Mouse (Mus musculus): Measurements from ENCODE around the gene Lactb. TPM values are rescaled to one million over a fixed set of nuclear protein-coding genes. Genes with fewer than 3 reads are reported as not detected.

The Lactb gene
- polyA plus RNA-seq, 1 experiment from 2014 or later, result 16.0 TPM

DNA sequence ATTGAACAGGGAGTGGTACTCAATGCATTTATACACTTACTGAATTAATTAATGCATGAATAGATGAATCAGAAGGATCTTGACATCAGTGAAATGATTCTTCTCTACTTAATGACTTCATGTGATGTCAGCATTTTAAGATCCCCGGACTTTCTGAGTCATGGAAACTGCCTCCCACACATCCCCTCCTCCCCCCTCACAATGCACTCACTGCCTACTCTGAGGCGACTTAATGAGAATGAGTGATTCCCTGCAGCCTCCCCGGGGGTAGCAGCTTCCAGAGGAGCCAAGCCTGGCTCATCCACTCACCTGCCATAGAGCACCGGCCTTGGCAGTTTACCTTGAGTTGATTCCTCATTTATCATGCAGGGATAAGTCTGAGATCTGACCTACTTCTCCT is 27.9 kb upstream of the Lactb start:
- no peak overlapping the region for H3K9ac ChIP-seq (replicated peaks; ENCODE audit: low read length)
- no peaks in the 10 kb centered on the region for H3K9me3 ChIP-seq (ENCODE audit: low read length)
- WGBS, result 20% methylated on average over 4 of the region's 4 CpGs
- H3K4me1 ChIP-seq (ENCODE audit: insufficient read depth, low read length), result peaks cover 5% of the 10 kb centered on the region; the same call in 1 of the 2 replicates
- no peak overlapping the region for H3K4me3 ChIP-seq (ENCODE audit: low read length)
- H3K4me2 ChIP-seq (replicated peaks; ENCODE audit: low read depth, low read length), result no peak overlapping the region
- no peak overlapping the region for H3K27ac ChIP-seq (ENCODE audit: low read length)
- no peak for ATAC-seq (ENCODE audit: low FRiP score, low TSS enrichment)
- no peaks in the 10 kb centered on the region for H3K36me3 ChIP-seq (ENCODE audit: insufficient read depth, low read length)
- H3K27me3 ChIP-seq (ENCODE audit: insufficient read depth, low read length), result no peaks in the 10 kb centered on the region

DNA sequence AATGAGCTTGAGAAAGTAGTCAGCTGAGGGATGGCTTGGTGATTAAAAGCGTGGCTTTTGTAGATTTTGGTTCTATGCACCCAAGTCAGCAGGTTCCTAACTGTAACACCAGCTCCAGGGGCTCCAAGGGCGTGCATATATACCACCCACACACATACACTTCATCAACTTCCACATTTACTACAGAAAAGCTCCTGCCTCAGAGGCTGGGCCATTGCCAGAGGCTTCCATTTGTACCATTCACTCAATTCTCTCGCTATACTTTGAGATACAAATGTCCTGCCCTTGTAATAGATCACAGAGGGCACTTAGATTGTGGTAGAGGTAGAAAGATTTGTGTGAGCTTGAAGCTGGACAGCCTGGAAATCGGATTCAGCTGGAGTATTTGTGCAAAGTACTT is 26.2 kb upstream of the Lactb start:
- H3K9me3 ChIP-seq (ENCODE audit: low read length), result no peaks in the 10 kb centered on the region
- no peak overlapping the region for H3K4me2 ChIP-seq (replicated peaks; ENCODE audit: low read depth, low read length)
- ATAC-seq (ENCODE audit: low FRiP score, low TSS enrichment), result 0 out of 2 replicates have a peak, but pooled peaks have one; percentile 14
- H3K4me1 ChIP-seq (ENCODE audit: insufficient read depth, low read length), result peaks cover 4% of the 10 kb centered on the region; the same call in 1 of the 2 replicates
- WGBS, result 72% methylated on average over 4 of the region's 4 CpGs
- H3K27me3 ChIP-seq (ENCODE audit: insufficient read depth, low read length), result no peaks in the 10 kb centered on the region
- no peak overlapping the region for H3K9ac ChIP-seq (replicated peaks; ENCODE audit: low read length)
- H3K27ac ChIP-seq (ENCODE audit: low read length), result 0 out of 2 replicates have a peak overlapping the region, but pooled peaks have one; percentile 10
- H3K4me3 ChIP-seq (ENCODE audit: low read length), result no peak overlapping the region
- no peaks in the 10 kb centered on the region for H3K36me3 ChIP-seq (ENCODE audit: insufficient read depth, low read length)

DNA sequence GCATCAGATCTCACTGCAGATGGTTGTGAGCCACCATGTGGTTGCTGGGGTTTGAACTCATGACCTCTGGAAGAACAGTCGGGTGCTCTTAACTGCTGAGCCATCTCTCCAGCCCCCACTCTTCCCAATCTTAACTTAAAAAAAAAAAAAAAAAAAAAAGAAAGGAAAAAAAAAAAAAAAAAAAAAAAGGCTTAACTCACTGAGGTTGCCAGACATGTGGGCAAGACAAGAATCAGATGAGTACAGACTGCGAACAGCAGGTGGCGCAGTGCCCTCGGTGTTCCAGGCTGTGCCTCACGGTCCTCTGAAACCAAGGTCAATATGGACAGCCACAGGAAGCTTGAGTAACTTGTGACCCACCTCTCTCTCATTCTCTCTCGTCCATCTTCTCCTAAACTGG is 25.8 kb upstream of the Lactb start:
- H3K27me3 ChIP-seq (ENCODE audit: insufficient read depth, low read length), result no peaks in the 10 kb centered on the region

DNA sequence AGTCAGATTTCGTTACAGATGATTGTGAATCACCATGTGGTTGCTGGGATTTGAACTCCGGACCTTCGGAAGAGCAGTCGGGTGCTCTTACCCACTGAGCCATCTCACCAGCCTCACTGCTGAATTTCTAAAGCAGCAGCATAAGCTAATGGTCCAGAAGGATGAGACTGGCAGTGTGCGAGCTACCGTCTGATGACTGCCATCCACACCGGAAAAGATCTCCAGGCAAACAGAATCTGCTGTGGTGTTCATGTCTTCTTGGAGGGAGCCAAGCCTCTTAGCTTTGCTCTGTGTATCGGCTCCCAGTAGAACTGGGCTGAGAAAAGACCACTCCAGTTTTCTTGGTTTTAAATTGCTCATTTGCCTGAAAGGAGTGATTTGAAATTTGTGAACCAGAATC is 24.4 kb upstream of the Lactb start:
- Histone ChIP-seq H3K9me3 (ENCODE audit: low read length) (no peaks in the 10 kb centered on the region), H3K36me3 (ENCODE audit: insufficient read depth, low read length) (no peaks in the 10 kb centered on the region), H3K9ac (replicated peaks; ENCODE audit: low read length) (no peak overlapping the region), H3K27me3 (ENCODE audit: insufficient read depth, low read length) (no peaks in the 10 kb centered on the region), H3K4me1 (ENCODE audit: insufficient read depth, low read length) (peaks cover 4% of the 10 kb centered on the region; the same call in 1 of the 2 replicates), H3K27ac (ENCODE audit: low read length) (no peak overlapping the region), H3K4me3 (ENCODE audit: low read length) (no peak overlapping the region), H3K4me2 (replicated peaks; ENCODE audit: low read depth, low read length) (no peak overlapping the region)
- WGBS, result 90% methylated on average over 8 of the region's 8 CpGs
- no peak for ATAC-seq (ENCODE audit: low FRiP score, low TSS enrichment)

More for the DNA sequence above, 25.8 kb upstream of the Lactb start:
- peak; percentile 84 for ATAC-seq (ENCODE audit: low FRiP score, low TSS enrichment)
- no peak overlapping the region for H3K4me3 ChIP-seq (ENCODE audit: low read length)
- H3K4me2 ChIP-seq (replicated peaks; ENCODE audit: low read depth, low read length), result no peak overlapping the region
- no peak overlapping the region for H3K9ac ChIP-seq (replicated peaks; ENCODE audit: low read length)
- H3K27ac ChIP-seq (ENCODE audit: low read length), result 0 out of 2 replicates have a peak overlapping the region, but pooled peaks have one; percentile 10
- peaks cover 4% of the 10 kb centered on the region; the same call in 1 of the 2 replicates for H3K4me1 ChIP-seq (ENCODE audit: insufficient read depth, low read length)
- no peaks in the 10 kb centered on the region for H3K36me3 ChIP-seq (ENCODE audit: insufficient read depth, low read length)
- H3K9me3 ChIP-seq (ENCODE audit: low read length), result no peaks in the 10 kb centered on the region
- WGBS, result 2% methylated on average over 6 of the region's 6 CpGs

DNA sequence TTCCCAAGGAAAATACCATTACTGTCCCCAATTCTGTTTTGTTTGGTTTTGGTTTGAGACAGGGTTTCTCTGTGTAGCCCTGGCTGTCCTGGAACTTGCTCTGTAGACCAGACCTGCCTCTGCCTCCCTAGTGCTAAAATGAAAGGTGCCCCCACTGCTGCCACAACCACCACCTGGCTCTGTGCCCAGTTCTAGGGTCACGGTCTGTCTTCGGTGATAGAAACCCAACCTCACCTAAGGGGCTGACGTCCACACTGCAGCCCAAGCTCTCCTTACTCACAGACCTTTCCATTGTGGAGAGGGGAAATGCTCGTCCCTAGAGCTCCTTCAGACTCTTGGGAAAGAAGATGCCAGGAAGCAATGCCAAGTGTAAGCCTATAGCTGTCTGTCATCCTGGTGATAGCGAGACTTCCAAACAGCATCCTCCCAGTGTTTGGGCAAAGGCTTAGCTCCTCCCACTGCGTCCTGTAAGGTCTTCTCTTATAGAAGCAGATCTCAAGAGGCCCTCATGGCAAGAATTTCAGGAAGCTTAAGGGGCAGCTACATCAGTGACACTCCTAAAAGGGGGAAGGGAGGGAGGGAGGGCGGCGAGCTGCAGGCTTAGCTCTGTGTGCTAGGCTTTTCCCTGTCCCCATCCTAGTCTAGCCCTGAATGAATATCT is 16.6 kb upstream of the Lactb start:
- no peak overlapping the region for H3K4me3 ChIP-seq (ENCODE audit: low read length)
- H3K9me3 ChIP-seq (ENCODE audit: low read length), result no peaks in the 10 kb centered on the region
- no peak overlapping the region for H3K4me2 ChIP-seq (replicated peaks; ENCODE audit: low read depth, low read length)
- peaks cover 33% of the 10 kb centered on the region for H3K4me1 ChIP-seq (ENCODE audit: insufficient read depth, low read length)
- no peaks in the 10 kb centered on the region for H3K36me3 ChIP-seq (ENCODE audit: insufficient read depth, low read length)
- H3K27me3 ChIP-seq (ENCODE audit: insufficient read depth, low read length), result no peaks in the 10 kb centered on the region
- H3K27ac ChIP-seq (ENCODE audit: low read length), result no peak overlapping the region
- no peak overlapping the region for H3K9ac ChIP-seq (replicated peaks; ENCODE audit: low read length)
- ATAC-seq (ENCODE audit: low FRiP score, low TSS enrichment), result no peak
- 71% methylated on average over 8 of the region's 8 CpGs for WGBS

DNA sequence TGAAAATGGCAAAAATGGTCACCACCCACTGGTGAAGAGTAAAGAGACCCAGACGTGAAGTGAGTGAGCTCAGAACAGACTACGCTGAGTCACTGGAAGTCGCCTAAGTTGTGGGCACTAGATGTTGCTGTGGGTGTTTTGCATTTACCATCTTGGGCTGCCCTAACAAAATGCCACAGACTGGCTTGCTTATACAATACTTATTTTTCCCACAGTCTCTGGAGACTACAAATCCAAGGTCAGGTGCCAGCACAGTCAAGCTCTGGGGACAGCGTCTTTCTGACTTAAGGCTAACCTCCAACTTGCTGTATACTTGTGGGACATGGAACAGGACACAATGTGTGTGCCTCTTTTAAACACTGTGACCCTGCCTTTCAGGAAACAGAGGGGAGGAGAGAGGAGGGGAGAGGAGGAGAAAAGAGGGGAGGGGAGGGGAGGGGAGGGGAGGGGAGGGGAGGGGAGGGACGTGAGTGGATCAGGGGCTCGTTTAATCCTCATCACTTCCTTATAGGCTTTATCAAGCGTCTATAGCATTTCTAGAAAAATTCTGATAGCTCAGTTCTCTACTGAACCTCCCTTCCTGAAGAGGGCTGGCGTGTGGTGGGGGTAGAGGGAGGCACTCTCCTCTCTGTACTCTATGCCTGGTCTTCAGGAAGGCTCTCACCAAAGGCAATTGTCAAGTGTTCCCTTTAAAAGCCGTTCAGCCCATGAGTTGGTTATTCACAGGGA is 15.9 kb upstream of the Lactb start:
- no peak overlapping the region for H3K4me2 ChIP-seq (replicated peaks; ENCODE audit: low read depth, low read length)
- H3K4me1 ChIP-seq (ENCODE audit: insufficient read depth, low read length), result peaks cover 33% of the 10 kb centered on the region
- no peak for ATAC-seq (ENCODE audit: low FRiP score, low TSS enrichment)
- H3K27me3 ChIP-seq (ENCODE audit: insufficient read depth, low read length), result no peaks in the 10 kb centered on the region
- no peaks in the 10 kb centered on the region for H3K36me3 ChIP-seq (ENCODE audit: insufficient read depth, low read length)
- H3K9ac ChIP-seq (replicated peaks; ENCODE audit: low read length), result no peak overlapping the region
- no peak overlapping the region for H3K4me3 ChIP-seq (ENCODE audit: low read length)
- no peaks in the 10 kb centered on the region for H3K9me3 ChIP-seq (ENCODE audit: low read length)
- H3K27ac ChIP-seq (ENCODE audit: low read length), result no peak overlapping the region
- WGBS, result 62% methylated on average over 9 of the region's 9 CpGs

DNA sequence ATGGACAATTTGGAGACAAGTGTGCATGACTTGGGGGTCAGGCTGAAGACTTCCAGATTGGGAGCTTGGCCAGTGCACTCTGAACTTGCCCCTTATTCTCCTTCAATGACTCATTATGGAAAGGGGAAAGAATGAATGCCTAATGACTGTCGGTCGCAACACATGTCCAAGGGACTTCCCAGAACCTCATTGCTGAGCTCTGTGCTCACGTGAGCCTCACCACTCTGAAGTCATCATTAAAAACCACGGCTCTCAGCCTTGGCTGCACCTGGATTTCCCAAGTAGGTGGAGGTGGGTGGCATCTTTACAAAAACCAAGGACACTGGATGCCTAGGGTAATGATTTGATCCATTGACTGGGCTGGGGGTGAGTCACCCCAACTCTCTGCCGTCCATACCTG is 14.8 kb upstream of the Lactb start:
- Histone ChIP-seq H3K4me1 (ENCODE audit: insufficient read depth, low read length) (peaks cover 33% of the 10 kb centered on the region), H3K27me3 (ENCODE audit: insufficient read depth, low read length) (no peaks in the 10 kb centered on the region), H3K4me2 (replicated peaks; ENCODE audit: low read depth, low read length) (no peak overlapping the region), H3K36me3 (ENCODE audit: insufficient read depth, low read length) (no peaks in the 10 kb centered on the region), H3K9ac (replicated peaks; ENCODE audit: low read length) (no peak overlapping the region), H3K27ac (ENCODE audit: low read length) (peak overlapping the region; percentile 99; the same call in 1 of the 2 replicates), H3K4me3 (ENCODE audit: low read length) (no peak overlapping the region), H3K9me3 (ENCODE audit: low read length) (no peaks in the 10 kb centered on the region)
- 86% methylated on average over 5 of the region's 5 CpGs for WGBS
- no peak for ATAC-seq (ENCODE audit: low FRiP score, low TSS enrichment)

DNA sequence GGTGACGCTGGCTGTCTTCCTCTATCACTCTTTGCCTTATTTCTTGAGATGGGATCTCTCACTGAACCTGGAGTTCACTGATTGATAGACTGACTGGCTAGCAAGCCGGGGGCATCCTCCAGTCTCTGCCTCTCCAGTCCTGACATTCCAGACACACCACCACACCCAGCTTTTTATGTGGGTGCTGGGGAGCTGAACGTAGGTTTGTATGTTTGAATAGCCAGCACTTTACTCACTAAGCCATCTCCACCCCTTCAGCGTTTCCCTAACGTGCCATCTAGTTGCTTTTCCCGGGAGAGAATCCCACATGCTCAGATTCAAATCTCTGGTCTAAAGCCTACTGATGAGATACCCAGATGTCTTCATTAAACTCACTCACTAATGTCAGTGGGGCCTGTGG is 14.3 kb upstream of the Lactb start:
- Histone ChIP-seq H3K27ac (ENCODE audit: low read length) (peak overlapping the region; percentile 99), H3K4me1 (ENCODE audit: insufficient read depth, low read length) (peaks cover 33% of the 10 kb centered on the region), H3K27me3 (ENCODE audit: insufficient read depth, low read length) (no peaks in the 10 kb centered on the region), H3K4me2 (replicated peaks; ENCODE audit: low read depth, low read length) (no peak overlapping the region), H3K4me3 (ENCODE audit: low read length) (no peak overlapping the region), H3K36me3 (ENCODE audit: insufficient read depth, low read length) (no peaks in the 10 kb centered on the region), H3K9ac (replicated peaks; ENCODE audit: low read length) (no peak overlapping the region), H3K9me3 (ENCODE audit: low read length) (no peaks in the 10 kb centered on the region)
- WGBS, result 57% methylated on average over 6 of the region's 6 CpGs
- no peak for ATAC-seq (ENCODE audit: low FRiP score, low TSS enrichment)

DNA sequence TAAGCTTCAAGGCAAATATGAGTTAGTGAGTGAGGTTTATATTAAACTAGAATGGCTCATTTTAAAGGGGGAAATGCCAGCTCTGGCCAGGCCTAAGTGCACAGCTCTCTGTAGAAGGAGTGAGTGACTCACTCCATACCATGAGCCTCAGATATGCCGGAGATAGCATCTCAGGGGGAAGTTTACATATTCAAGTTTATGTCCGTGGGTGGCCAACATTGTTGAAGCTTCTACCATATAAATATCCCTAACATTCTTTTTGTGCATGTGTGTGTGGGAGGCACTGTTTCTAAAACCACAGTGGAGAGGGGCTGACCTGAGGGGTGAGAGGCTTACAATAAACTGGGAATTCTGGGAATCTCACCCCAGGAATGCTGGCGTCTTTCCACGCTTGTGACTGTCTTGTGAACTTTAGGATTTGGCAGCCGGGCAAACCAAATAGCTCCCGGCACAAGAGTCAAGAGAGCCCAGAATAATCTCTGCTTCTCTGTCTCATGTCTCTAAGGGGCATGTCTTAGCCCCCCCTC is 13.7 kb upstream of the Lactb start:
- no peak overlapping the region for H3K4me3 ChIP-seq (ENCODE audit: low read length)
- H3K9me3 ChIP-seq (ENCODE audit: low read length), result no peaks in the 10 kb centered on the region
- 0 out of 2 replicates have a peak overlapping the region, but pooled peaks have one; percentile 12 for H3K4me2 ChIP-seq (replicated peaks; ENCODE audit: low read depth, low read length)
- WGBS, result 22% methylated on average over 6 of the region's 6 CpGs
- peak overlapping the region; percentile 54; the same call in 1 of the 2 replicates for H3K9ac ChIP-seq (replicated peaks; ENCODE audit: low read length)
- H3K4me1 ChIP-seq (ENCODE audit: insufficient read depth, low read length), result peaks cover 33% of the 10 kb centered on the region
- H3K36me3 ChIP-seq (ENCODE audit: insufficient read depth, low read length), result no peaks in the 10 kb centered on the region
- peak overlapping the region; percentile 99 for H3K27ac ChIP-seq (ENCODE audit: low read length)
- no peaks in the 10 kb centered on the region for H3K27me3 ChIP-seq (ENCODE audit: insufficient read depth, low read length)
- peak; percentile 86 for ATAC-seq (ENCODE audit: low FRiP score, low TSS enrichment)

Data from kidney, embryonic 16.5 days (tissue).